Mouse (Mus musculus): ENCODE results near the gene Ifnar1.

- TF ChIP-seq CTCF (IDR thresholded peaks at IDR 0.05; ENCODE audit: low read depth): no peak
- no peak for TF ChIP-seq EP300 (optimal IDR thresholded peaks at IDR 0.05)
These were observed 5.9 kb downstream of the Ifnar1 start for GRCm38 (mm10) chr16:91490897-91491296.
